Mouse (Mus musculus) gastrocnemius, adult 18-20 months (tissue): Measurements from ENCODE around the gene Ctsc. TPM values are rescaled to one million over a fixed set of nuclear protein-coding genes. Genes with fewer than 3 reads are reported as not detected.

Experiments
- total RNA-seq, 2 experiments: library from RNA; stranded (reverse); gene quantifications; 2 replicates each; pipeline ENCODE4 v1.2.3; 2021

The Ctsc gene
- total RNA-seq, 2 experiments from 2014 or later = 36.9 to 38.2 TPM

Other genes with a start within 250 kb of the Ctsc start
- gene Rab38, start 152.2 kb downstream of the Ctsc start, total RNA-seq = not detected